Mouse (Mus musculus): Measurements from ENCODE around the gene Nvl.

GRCm38 (mm10) chr1:181052898-181053297 lies 91.1 kb downstream of the Nvl start:
- TF ChIP-seq MAX (IDR thresholded peaks at IDR 0.05) (no peak), CTCF (IDR thresholded peaks at IDR 0.05; ENCODE audit: control insufficient read depth, insufficient read depth, insufficient read length) (no peak), MYOD1 (IDR thresholded peaks at IDR 0.05; ENCODE audit: control insufficient read depth, insufficient read length, low read depth) (no peak), CEBPB (IDR thresholded peaks at IDR 0.05; ENCODE audit: low read depth) (no peak), FOSL1 (IDR thresholded peaks at IDR 0.05; ENCODE audit: insufficient read depth, low read length, poor library complexity, severe bottlenecking) (no peak), MYOG (IDR thresholded peaks at IDR 0.05; ENCODE audit: control insufficient read depth, extremely low read depth, insufficient read length) (no peak), USF1 (IDR thresholded peaks at IDR 0.05; ENCODE audit: low read depth) (no peak)

Data from C2C12 (cell line).